Mouse (Mus musculus): Measurements from ENCODE around the gene Ift57. TPM values are rescaled to one million over a fixed set of nuclear protein-coding genes. Genes with fewer than 3 reads are reported as not detected.

The Ift57 gene
- polyA plus RNA-seq, 1 experiment from 2014 or later, result 45.4 TPM

DNA sequence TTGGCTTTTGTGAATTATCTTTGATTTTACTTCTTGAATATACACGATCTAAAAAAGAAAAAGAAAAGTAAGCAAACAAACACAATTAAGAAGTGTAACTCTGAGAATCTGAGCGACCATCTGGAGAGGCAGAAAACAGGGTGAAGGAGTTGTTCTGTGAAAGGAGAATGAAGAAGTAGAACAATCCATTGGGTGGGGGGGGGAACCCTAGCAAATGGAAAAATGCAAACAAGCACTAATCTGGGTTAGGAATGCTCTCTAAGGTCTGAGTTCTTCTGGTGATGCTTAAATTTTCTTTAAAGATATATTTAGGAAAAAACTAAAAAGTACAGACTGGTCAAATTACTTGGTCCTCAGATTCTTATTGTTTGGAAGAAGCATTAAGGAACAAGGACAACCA, 112.9 kb downstream of the Ift57 start:
- WGBS, result 62% methylated on average over 2 of the region's 2 CpGs

DNA sequence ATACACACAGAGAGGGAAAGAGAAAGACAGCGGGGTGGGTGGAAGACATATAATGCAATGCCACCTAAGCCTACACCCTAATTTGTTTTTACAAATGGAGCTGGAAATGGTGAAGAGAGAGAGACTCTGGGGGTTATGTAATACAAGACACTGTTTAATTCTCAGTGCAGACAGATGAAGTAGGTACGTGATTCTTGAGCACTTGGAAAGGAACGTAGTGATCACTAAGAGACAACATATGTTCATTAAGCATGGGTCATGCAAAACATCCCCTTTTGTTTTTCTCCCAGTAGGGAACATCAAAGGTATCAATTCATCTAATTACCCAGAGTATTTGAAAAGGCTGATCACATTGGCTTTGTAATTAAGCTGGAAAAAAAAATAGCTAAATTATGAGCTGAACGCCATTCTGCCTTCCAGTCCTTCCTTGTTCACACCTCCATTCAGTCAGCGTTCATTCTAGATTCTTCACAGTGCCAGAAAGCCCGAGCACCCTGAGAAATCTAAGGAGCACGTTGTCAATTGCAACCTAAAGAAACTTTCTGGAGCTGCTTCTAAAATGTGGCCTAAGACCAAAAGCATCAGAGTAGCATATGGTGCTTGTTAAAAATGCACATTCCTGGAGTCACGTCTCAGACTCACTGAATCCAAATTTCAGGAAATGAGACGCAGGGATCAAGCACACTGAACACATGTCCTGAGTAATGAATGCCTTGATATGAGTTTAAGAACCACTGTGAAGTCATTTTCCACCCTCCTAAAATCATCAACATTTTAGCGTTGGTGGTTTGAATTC, 114.0 kb downstream of the Ift57 start:
- H3K9me3 ChIP-seq (replicated peaks), result no peaks in the 10 kb centered on the region
- H3K27ac ChIP-seq (replicated peaks), result peak overlapping the region; percentile 34; the same call in 1 of the 2 replicates
- no peak overlapping the region for H3K4me3 ChIP-seq (replicated peaks)
- no peaks in the 10 kb centered on the region for H3K36me3 ChIP-seq
- WGBS, result 34% methylated on average over 10 of the region's 10 CpGs
- no peak overlapping the region for H3K4me2 ChIP-seq (replicated peaks)
- H3K4me1 ChIP-seq, result peaks cover 10% of the 10 kb centered on the region; the same call in 1 of the 2 replicates
- ATAC-seq (ENCODE audit: insufficient number of reproducible peaks, low FRiP score, low TSS enrichment, low read depth), result peak; percentile 67; the same call in 1 of the 2 replicates
- no peaks in the 10 kb centered on the region for H3K27me3 ChIP-seq
- H3K9ac ChIP-seq, result no peak overlapping the region

More for the DNA sequence above, 112.9 kb downstream of the Ift57 start:
- H3K4me2 ChIP-seq (replicated peaks), result no peak overlapping the region
- H3K9me3 ChIP-seq (replicated peaks), result no peaks in the 10 kb centered on the region
- peaks cover 10% of the 10 kb centered on the region; the same call in 1 of the 2 replicates for H3K4me1 ChIP-seq
- no peak overlapping the region for H3K4me3 ChIP-seq (replicated peaks)
- no peaks in the 10 kb centered on the region for H3K36me3 ChIP-seq
- no peak overlapping the region for H3K27ac ChIP-seq (replicated peaks)
- no peaks in the 10 kb centered on the region for H3K27me3 ChIP-seq
- no peak for ATAC-seq (ENCODE audit: insufficient number of reproducible peaks, low FRiP score, low TSS enrichment, low read depth)
- no peak overlapping the region for H3K9ac ChIP-seq

- no peak for ATAC-seq (ENCODE audit: insufficient number of reproducible peaks, low FRiP score, low TSS enrichment, low read depth)
- H3K27ac ChIP-seq (replicated peaks), result no peak overlapping the region
- H3K4me2 ChIP-seq (replicated peaks), result no peak overlapping the region
- WGBS, result 55% methylated on average over 4 of the region's 4 CpGs
- H3K36me3 ChIP-seq, result no peaks in the 10 kb centered on the region
- H3K4me3 ChIP-seq (replicated peaks), result no peak overlapping the region
- no peaks in the 10 kb centered on the region for H3K9me3 ChIP-seq (replicated peaks)
- H3K9ac ChIP-seq, result no peak overlapping the region
- H3K27me3 ChIP-seq, result no peaks in the 10 kb centered on the region
- peaks cover 10% of the 10 kb centered on the region; the same call in 1 of the 2 replicates for H3K4me1 ChIP-seq
These were observed 115.4 kb downstream of the Ift57 start for GRCm38 (mm10) chr16:49814419-49814818.

Other genes with a start within 250 kb of the Ift57 start
- gene Cd47, start 101.3 kb downstream of the Ift57 start, polyA plus RNA-seq (2015; fragmentation: Nextera tagmentation; extraction: Ambion mirVana), result 104 and 109 TPM in 2 replicates

Data from embryonic facial prominence, embryonic 15.5 days (tissue).